Mouse (Mus musculus): ENCODE measurements at regions not wholly inside any gene's neighbourhood (a gene's known extent, or its start where the extent isn't known, plus 50 kb on each side); places are given as distances from the start of the nearest gene placed in this dataset.

- DNase-seq (ENCODE audit: low spot score in 2 of 2) = no peak
Observed at GRCm38 (mm10) chr3:41312492-41312891, 229.6 kb upstream of the Pgrmc2 start.

DNA sequence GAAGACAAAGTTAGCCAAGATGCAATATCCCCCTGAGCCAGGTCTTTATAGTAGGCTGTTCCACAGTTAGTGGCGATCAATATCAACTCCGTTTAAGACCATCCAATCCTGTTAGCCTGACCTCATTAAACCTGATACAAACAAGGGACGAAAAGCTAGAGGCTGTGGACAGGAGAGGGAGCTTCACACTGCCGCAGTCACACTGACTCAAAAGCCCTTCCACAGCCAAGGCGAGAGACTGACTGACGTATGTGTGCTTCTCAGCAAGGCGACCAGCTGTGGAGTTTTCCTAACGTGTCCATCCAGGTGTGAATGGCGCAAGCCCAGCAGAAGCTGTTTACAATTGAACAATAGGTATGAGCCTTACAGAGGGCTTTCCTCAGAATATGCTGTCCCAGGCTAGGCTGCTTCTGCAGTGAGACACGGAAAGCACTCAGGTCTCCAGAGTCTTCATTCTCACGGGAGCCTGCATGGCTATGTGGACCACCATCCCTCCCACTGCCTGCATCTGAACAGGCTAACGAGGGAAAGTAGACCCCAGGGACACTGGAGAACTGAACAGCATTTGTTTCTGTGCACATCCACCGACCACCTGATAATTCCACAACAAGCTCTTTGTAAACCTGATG lies 224.7 kb upstream of the Pgrmc2 start:
- no peak for DNase-seq (ENCODE audit: low spot score in 2 of 2)

- DNase-seq (ENCODE audit: low spot score in 2 of 2) = no peak
Observed at GRCm38 (mm10) chr3:41302805-41303204, 220.0 kb upstream of the Pgrmc2 start.

- no peak for DNase-seq (ENCODE audit: low spot score in 2 of 2)
Observed at GRCm38 (mm10) chr3:41298776-41299175, 215.9 kb upstream of the Pgrmc2 start.

GRCm38 (mm10) chr3:41296152-41296809 lies 213.4 kb upstream of the Pgrmc2 start:
- DNase-seq (ENCODE audit: low spot score in 2 of 2) = no peak

DNA sequence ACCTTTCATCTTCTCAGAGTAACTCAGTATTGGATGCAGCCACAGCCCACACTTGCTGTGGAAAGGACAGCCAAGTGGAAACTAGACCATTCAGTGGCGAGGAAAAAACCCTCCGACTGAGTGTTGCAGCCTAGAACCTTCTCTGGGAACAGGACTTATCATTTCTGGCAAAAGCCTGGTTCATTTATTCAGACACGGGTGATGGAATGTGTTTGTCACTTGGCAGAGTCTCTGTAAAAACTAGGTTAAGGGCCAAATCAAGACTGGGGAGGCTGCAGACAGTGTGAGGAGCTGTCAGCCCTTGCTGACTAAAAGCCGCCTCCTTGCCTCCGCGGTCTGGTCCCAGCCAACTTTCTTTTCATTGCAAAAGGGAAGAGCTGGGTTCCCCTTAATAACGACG lies 212.3 kb upstream of the Pgrmc2 start:
- peak in 1 of 2 experiments; percentile 5 for DNase-seq (ENCODE audit: low spot score in 2 of 2)

GRCm38 (mm10) chr3:41290535-41291307 lies 207.9 kb upstream of the Pgrmc2 start:
- DNase-seq (ENCODE audit: low spot score in 2 of 2) = no peak

DNA sequence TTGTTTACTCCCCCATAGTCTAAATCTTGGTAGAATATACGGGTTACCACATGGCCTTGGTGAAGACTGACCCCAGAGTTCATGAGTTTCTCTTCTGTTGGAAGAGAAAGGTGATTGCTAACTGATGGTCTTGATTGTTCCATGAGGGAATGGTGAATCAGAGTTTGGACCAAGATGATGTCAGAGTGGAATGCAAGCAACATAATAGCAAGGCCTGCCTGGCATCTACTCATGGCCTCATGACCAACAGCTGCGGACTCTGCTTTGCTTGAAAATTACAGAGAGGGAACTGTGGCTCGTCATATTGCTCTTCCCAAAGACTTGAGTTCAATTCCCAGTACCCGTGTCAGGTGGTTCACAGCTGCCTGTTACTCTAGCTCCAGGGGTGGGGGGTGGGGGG lies 205.9 kb upstream of the Pgrmc2 start:
- DNase-seq (ENCODE audit: low spot score in 2 of 2) = no peak

DNA sequence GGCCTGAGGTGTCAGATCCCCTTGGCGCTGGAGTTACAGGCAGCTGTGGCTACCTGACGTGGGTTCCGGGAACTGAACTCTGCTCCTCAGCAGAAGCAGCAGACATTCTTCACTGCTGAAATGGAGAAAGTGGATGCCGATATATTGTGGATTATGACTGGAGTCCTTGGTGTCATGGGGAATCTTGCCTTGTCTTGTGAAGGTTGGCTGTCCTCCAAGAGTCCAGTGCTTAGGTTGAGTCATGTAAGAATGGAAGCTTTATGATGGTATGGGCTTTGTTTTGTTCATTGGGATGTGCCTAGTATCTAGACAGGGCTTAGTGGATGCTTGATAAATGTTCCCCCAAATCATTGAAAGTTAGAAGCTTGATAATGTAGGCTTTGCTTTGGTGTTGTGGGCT lies 205.2 kb upstream of the Pgrmc2 start:
- DNase-seq (ENCODE audit: low spot score in 2 of 2) = no peak

DNA sequence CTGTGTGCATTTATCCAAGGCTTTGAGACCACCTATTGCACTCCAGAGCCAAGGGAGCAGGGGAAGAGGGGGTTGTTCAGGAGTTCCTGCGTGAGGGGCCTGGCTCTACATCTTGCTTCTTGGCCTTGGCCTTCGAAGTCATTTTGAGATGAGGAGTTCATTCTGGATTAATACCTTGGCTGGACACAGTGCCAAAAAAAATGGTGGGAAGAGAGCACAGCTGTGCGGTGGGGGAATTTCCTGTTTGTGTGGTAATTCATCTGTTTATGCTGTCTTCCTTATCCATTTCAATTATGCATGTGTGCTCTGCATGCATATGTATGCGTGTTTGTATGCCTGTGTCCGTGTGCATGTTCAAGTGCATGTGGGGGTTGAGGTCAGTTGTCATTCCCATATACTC lies 202.5 kb upstream of the Pgrmc2 start:
- DNase-seq (ENCODE audit: low spot score in 2 of 2) = no peak

GRCm38 (mm10) chr3:41284897-41285296 lies 202.1 kb upstream of the Pgrmc2 start:
- DNase-seq (ENCODE audit: low spot score in 2 of 2) = peak; percentile 11

DNA sequence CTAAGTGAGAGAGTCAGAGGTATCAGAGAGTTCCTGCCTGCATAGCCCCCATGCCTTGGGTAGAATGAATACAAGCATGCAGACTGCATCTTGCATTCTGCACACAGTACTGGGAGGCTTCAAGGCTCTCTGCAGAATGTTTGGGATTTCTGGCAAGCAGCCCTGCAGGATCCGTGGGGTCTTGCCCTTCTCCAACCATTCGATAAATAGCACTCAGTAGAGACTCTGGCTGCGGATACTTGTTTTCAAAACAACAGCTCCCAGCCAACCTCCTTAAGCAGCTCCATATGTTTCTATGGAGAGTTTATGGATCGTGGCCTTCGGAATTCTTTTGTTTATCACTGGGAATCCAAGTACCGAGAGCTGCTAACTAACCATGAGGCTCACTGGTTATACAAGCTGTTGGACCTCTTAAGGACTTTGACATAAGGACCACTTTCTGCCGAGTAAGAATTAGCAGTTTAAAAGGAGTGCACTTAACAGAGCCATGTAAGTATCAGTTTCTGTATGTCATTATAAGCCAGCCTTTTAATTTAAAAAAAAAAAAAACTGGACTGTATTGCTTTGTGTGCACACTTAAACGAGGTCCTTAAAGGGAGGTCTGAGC lies 199.7 kb upstream of the Pgrmc2 start:
- DNase-seq (ENCODE audit: low spot score in 2 of 2) = no peak

DNA sequence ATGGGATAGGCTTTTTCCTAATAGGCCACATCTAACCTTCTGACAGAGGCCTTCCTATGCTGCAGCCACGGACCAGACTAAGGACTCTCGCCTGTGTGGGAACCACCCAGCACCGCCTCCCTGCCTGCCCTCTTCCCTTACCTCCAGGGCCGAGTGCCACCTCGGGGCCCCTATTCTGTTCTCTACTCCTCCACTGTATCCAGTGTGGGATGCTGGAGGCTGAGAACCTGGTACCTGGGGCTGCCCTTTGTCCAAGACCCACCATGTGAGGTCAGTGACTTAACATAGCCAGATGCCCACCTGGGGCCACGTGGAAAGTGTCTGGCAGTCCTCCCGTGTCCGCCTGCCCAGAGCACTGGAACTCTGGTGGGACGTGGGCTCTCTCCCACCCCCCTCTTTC lies 193.2 kb upstream of the Pgrmc2 start:
- no peak for DNase-seq (ENCODE audit: low spot score in 2 of 2)

DNA sequence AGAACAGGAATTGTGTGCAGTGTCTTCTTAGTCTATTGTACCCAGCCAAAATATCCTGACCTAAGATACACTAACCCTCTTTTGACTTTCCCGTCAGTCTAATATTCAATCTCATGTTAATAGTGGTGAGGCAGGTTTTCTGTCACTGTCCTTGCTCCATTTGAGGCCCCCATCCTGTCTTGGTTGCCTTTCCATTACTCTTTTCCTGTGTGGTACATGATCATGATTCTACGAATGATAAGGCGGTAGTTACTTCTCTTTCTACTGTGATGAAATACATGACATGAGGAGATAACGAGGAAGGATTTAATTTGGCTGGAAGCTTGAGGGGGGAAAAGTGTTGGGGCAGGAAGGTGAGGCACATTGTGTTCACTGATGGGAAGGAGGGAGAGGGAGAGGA lies 185.7 kb upstream of the Pgrmc2 start:
- no peak for DNase-seq (ENCODE audit: low spot score in 2 of 2)

GRCm38 (mm10) chr3:41266216-41266615 lies 183.4 kb upstream of the Pgrmc2 start:
- DNase-seq (ENCODE audit: low spot score in 2 of 2) = no peak

DNA sequence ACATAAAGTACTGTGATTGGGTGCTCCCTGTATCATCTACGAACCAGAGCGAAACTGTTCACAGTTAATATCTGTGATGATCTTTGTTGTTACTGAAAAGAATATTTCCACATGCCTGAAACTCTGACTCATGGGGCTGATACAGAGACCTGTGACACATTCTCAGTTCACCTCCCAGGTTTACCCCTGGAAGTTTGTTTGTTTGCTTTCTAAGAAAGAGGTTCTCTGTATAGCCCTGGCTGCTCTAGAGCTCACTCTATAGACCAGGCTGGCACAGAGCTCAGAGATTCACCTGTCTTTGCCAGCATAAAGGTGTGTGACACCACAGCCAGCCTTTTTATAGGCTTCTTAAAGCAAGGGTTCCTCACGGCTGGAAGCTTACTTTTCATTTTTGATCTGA lies 182.6 kb upstream of the Pgrmc2 start:
- no peak for DNase-seq (ENCODE audit: low spot score in 2 of 2)

DNA sequence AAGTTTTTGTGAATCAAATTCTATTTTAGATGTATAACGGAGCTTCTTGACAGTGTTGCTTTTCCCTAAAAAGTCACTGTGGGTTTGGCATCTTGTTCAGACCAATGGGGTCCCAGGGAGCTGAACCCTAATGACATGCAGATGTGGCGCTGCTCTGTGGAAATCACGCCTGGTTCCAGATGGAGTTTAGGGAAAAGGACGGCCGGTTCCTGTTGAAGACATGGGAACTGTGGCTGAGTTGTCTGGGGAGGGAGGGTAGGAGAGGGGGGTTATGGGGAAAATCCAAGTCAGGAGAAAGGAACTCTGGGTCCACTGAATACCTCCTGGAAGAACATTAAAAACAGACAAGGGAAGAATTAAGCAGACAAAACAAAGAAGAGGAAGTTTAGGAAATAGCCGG lies 175.4 kb upstream of the Pgrmc2 start:
- no peak for DNase-seq (ENCODE audit: low spot score in 2 of 2)

DNA sequence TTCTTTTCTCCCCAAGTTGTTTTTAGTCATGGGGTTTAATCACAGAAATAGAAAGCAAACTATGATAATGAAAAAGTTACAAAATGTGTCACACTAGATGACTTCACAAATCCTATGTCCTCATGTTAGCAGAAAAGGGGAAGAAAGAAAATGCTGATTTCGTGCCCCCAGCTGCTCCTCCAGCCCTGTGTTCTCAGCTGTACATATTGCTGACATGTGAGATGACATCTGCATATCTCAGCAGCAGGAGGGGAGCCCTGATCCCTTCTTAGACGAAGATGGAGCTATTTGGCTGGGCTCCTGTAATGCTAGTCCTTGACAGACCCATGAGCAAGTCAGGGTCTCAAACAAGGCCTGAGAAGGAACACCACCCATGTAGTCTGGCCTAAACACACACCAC lies 162.1 kb upstream of the Pgrmc2 start:
- no peak for DNase-seq (ENCODE audit: low spot score in 2 of 2)

GRCm38 (mm10) chr3:41241856-41242552 lies 159.2 kb upstream of the Pgrmc2 start:
- no peak for DNase-seq (ENCODE audit: low spot score in 2 of 2)

DNA sequence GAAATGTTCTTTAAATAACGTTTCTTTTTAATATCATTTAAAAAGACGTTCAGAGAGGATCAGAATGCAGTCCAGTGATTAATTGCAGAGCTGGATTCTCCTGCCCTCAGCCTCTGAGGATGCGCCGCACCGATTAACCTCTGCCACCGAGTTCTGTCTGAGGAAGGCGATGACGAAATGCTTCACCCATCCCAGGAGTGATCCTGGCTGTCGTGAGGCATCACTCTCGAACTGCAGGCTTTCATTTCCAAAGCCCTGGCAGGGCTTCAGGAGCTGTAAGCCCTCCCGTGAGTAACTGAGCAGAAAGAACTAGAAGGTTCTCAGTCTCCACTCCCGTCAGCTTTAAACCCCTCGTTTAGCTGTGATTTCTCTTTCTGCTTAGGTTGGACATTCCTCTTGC lies 157.0 kb upstream of the Pgrmc2 start:
- no peak for DNase-seq (ENCODE audit: low spot score in 2 of 2)

DNA sequence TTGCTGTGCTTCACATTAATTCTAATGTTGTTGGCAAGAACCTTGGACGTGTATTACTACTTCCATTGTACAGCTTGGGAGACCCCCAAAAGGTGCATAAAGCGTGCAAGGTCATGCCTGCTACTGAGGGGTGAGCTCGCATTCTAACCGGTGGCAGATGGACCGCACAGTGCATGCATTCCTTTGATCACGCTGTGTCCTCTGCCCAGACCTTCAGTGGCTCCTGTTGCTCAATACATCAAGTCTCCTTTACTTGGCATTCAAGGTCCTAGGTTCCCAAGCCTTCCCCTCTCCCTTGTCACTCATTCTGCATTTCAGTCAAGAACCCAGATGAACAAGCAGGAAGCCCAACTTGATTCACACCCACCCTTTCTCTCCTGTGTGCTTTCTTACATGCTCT lies 156.4 kb upstream of the Pgrmc2 start:
- no peak for DNase-seq (ENCODE audit: low spot score in 2 of 2)

DNA sequence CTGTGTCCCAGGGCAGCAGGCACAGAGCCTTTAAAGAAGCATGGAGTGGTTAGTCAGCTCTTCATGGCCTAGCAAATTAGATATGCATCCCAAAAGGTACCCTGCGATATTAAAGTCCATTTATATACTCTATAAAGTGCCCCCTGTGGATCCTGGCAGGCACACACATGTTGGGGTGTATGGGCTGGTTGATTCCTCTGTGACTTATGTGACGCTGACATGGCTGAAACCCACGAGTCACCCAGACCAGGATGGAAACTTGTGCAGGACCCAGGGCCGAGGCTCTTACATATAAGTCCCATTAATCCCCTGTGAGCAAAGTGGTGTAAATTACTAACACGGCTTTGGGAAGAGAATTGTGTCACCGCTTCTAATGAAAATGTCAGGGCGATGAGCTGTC lies 155.2 kb upstream of the Pgrmc2 start:
- DNase-seq (ENCODE audit: low spot score in 2 of 2) = no peak

Measured in left cerebral cortex, adult 18-20 months (tissue).